Mouse (Mus musculus): ENCODE results near the gene Grin3b.
"Not testable (repeated sequence)": the region's sequence is repeated elsewhere in the genome, so short reads cannot be mapped to it uniquely, and the experiment has no call there.

Grin3b gene

GRCm38 (mm10) chr10:79934794-79935569 lies 35.5 kb upstream of the Grin3b start:
- no peak for DNase-seq (ENCODE audit: extremely low read depth, low read depth, low spot score)

- DNase-seq (ENCODE audit: extremely low read depth, low read depth, low spot score): no peak
Observed at GRCm38 (mm10) chr10:79936284-79936910, 34.1 kb upstream of the Grin3b start.

DNA sequence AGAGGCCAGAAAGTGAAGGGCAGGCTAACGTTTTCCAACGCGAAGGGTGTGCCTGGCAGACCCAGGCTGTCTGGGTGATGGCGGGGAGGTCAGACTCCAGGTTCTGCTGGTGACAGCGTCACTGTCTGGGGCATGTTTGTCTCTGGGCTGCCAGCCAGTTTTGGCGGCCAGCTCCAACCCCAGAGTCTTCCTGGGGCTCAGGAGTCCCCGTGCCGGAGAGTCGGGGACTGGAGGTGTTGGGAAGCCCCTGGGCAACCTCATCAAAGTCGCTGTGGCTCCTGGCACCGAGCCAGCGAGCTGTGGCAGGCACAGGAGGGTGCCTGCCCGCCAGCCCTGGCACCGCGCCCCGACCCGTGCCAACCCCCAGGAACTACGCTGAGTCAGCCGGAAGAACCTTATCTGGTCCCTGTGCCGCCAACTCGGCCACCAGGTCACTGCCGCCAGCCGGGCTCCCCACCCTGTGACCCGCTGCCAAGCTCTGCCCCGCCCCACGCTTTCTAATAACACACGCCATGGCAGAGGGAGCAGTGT lies 33.5 kb upstream of the Grin3b start:
- no peak for DNase-seq (ENCODE audit: extremely low read depth, low read depth, low spot score)

DNA sequence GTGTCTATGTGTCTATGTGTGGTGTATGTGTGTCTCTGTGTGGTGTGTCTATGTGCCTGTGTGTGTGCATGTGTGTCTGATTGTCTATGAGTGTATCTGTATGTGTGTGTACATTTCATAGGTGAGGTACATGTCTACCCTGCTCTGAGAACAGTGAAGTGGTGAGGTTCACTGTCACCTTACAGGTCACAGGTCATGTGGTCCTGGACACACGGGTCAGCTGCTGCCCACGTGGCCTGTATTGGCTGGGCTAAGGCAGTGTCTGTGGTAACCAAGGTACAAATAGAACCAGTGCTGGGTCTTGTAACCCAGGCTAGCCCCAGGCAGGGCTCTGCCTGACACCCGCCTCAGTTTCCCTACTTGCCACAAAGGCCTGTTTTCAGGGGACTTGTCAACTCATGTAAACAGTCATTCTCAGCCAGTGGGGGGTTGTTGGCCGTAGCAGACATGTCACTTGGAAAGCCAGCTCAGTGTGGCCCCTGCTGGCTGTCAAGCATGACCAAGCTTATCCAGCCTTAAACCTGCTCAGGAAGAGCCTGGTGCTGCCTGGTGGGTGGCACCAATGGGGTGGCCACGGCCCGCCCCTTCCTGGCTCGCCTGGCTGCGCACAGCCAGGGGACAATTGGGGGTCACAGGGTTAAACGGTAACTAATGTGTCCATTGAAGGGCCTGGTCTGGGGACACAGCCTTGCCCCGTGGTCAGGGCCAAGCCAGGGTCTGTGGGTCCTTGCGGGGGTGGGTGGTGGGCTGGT lies 32.6 kb upstream of the Grin3b start:
- DNase-seq (ENCODE audit: extremely low read depth, low read depth, low spot score): no peak

GRCm38 (mm10) chr10:79940749-79941148 lies 29.8 kb upstream of the Grin3b start:
- no peak for DNase-seq (ENCODE audit: extremely low read depth, low read depth, low spot score)

- DNase-seq (ENCODE audit: extremely low read depth, low read depth, low spot score): no peak
Observed at GRCm38 (mm10) chr10:79942988-79943387, 27.5 kb upstream of the Grin3b start.

GRCm38 (mm10) chr10:79943471-79943901 lies 27.0 kb upstream of the Grin3b start:
- DNase-seq (ENCODE audit: extremely low read depth, low read depth, low spot score): no peak

DNA sequence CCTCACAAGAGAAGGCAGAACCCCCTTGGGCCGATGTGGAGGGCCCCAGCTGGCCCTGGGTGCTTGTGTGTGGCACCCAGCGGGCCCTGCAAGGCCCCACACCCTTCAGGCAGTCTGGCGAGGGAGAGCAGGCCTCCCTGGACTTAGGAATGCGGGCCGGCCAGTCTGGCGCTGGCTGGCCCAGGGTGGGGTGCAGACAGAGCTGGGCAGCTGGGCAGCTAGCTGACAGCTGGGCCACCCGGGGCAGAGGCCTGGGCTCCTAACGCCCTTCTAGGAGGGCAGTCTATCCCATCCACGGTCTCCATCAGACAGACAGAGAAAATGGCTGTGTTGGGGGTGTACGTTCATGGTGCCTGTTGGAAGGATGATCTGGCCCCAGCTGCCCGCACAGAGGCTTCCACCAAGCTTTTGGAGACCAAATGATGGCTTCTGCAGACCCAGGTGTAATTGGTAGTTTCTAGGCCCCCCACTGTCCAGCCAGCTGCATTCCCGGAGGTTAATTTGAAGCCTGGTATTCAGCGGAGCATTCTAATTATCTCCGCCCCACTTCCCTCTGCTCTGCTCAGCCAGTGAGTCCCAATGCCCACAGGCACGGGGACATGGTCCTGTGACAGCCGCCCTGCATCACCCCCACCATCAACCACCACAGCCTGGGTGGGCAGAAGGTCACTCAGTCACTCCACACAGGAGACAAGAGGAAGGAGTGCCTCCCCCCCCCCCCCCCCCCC lies 24.8 kb upstream of the Grin3b start:
- DNase-seq (ENCODE audit: extremely low read depth, low read depth, low spot score): no peak

DNA sequence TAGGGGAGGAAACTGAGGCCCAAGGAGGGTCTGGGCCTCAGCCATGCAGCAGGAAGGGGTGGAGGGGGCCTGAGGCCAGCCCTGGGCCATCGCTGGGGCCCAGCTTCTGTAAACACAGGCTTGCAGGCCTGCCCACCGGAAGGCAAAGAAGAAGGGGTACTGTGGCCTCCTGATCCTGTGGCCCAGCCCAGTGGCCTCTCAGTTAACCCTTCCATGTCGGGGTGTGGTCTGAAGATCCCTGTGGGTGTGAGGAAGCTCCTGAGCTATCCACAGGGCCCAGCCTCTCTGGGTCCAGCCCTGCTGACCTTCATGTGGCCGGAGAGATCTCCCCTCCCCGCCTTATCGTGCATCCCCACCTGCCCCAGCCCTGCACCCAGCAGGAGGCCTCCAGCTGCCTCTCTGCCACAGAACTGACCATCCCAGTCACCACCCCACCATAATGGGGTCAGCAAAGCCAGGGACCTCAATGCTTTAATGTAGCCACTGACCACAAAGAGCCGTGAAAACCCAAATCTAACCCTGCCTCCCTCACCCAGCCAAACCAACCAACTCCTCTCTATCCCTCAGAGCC lies 23.7 kb upstream of the Grin3b start:
- DNase-seq (ENCODE audit: extremely low read depth, low read depth, low spot score): no peak

- DNase-seq (ENCODE audit: extremely low read depth, low read depth, low spot score): no peak
Observed at GRCm38 (mm10) chr10:79947502-79947901, 23.0 kb upstream of the Grin3b start.

- no peak for DNase-seq (ENCODE audit: extremely low read depth, low read depth, low spot score)
Observed at GRCm38 (mm10) chr10:79949873-79950272, 20.6 kb upstream of the Grin3b start.

DNA sequence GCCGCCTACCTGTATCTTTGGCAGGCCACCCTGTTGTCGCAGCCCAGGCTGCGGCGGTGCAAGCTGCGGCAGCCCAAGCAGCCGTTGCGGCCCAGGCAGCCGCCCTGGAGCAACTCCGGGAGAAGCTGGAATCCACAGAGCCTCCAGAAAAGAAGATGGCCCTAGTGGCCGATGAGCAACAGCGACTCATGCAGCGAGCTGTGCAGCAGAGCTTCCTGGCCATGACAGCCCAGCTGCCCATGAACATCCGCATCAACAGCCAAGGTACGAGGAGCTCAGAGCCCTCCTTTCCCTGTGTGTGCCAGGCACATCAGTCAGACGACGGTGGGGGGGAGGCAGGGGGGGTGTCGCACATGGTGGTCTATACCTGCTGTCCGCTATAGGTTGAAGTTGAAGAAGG lies 19.9 kb upstream of the Grin3b start:
- DNase-seq (ENCODE audit: extremely low read depth, low read depth, low spot score): no peak

- DNase-seq (ENCODE audit: extremely low read depth, low read depth, low spot score): no peak
Observed at GRCm38 (mm10) chr10:79953946-79954345, 16.6 kb upstream of the Grin3b start.

- no peak for DNase-seq (ENCODE audit: extremely low read depth, low read depth, low spot score)
Observed at GRCm38 (mm10) chr10:79955691-79956090, 14.8 kb upstream of the Grin3b start.

DNA sequence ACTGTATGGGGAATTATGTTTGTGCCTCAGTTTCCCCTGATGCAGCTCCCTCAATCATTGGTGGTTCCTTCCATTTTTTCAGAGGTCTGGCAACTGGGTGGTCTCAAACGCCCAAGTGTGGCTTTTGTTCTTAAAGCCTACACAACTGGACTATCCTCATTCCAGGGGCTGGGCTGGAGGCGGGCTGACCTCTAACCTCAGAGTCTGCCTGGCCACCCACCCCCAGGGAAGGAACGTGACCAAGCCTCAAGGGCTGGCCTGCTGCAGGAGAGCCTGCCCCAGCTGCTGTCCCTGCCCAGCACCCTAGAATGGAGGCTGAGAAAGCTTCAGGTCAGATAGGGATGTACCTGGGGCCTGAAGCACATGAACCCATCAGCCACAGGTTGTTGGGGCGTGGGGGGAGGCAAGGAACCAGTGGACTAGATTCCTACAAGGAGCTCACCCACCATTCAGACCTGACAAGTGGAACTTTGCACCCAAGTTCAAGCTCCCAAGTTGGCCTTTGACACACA lies 13.8 kb upstream of the Grin3b start:
- no peak for DNase-seq (ENCODE audit: extremely low read depth, low read depth, low spot score)

- no peak for DNase-seq (ENCODE audit: extremely low read depth, low read depth, low spot score)
Observed at GRCm38 (mm10) chr10:79958140-79958816, 12.2 kb upstream of the Grin3b start.

GRCm38 (mm10) chr10:79959412-79959811 lies 11.1 kb upstream of the Grin3b start:
- DNase-seq (ENCODE audit: extremely low read depth, low read depth, low spot score): not testable (repeated sequence)

- peak; percentile 90 for DNase-seq (ENCODE audit: extremely low read depth, low read depth, low spot score)
Observed at GRCm38 (mm10) chr10:79959847-79960601, 10.5 kb upstream of the Grin3b start, which contains the start of gene Wdr18. TSS of gene Wdr18 (plus strand) at chr10:79960152.

Data from fat pad, adult 2 months (tissue).